Mouse (Mus musculus) T-helper 1 cell (primary cell): ENCODE measurements at regions not wholly inside any gene's neighbourhood (a gene's known extent, or its start where the extent isn't known, plus 50 kb on each side); places are given as distances from the start of the nearest gene placed in this dataset.

Experiments used
- in situ Hi-C: fragments of 300-600 bp; cut with MboI, MseI; formaldehyde crosslinking; loops from one replicate; pipeline ENCODE4 v1.15.1; 2025; ENCODE audit warnings: high pct_unique_total_duplicates

GRCm38 (mm10) chr1:69376923-69377706, 269.3 kb upstream of the Erbb4 start:
- in situ Hi-C loops, result no loop called here

- in situ Hi-C loops, result no loop called here
These were observed 267.4 kb upstream of the Erbb4 start for GRCm38 (mm10) chr1:69375246-69375645.

- in situ Hi-C loops, result no loop called here
These were observed 262.2 kb upstream of the Erbb4 start for GRCm38 (mm10) chr1:69370078-69370477.

GRCm38 (mm10) chr1:69367531-69367930, 259.7 kb upstream of the Erbb4 start:
- in situ Hi-C loops, result no loop called here

GRCm38 (mm10) chr1:69364069-69364468, 256.2 kb upstream of the Erbb4 start:
- in situ Hi-C loops, result no loop called here

GRCm38 (mm10) chr1:69357548-69357947, 249.7 kb upstream of the Erbb4 start:
- in situ Hi-C loops, result no loop called here

GRCm38 (mm10) chr1:69350417-69350816, 242.6 kb upstream of the Erbb4 start:
- in situ Hi-C loops, result no loop called here

- in situ Hi-C loops, result no loop called here
These were observed 242.0 kb upstream of the Erbb4 start for GRCm38 (mm10) chr1:69349826-69350225.

GRCm38 (mm10) chr1:69342100-69342499, 234.2 kb upstream of the Erbb4 start:
- in situ Hi-C loops, result no loop called here

- in situ Hi-C loops, result no loop called here
These were observed 232.6 kb upstream of the Erbb4 start for GRCm38 (mm10) chr1:69340481-69340880.

- in situ Hi-C loops, result no loop called here
These were observed 223.8 kb upstream of the Erbb4 start for GRCm38 (mm10) chr1:69331418-69332254.

- in situ Hi-C loops, result no loop called here
These were observed 221.5 kb upstream of the Erbb4 start for GRCm38 (mm10) chr1:69329399-69329798.

- in situ Hi-C loops, result no loop called here
These were observed 218.9 kb upstream of the Erbb4 start for GRCm38 (mm10) chr1:69326711-69327110.

- in situ Hi-C loops, result no loop called here
These were observed 211.7 kb upstream of the Erbb4 start for GRCm38 (mm10) chr1:69319526-69319925.

GRCm38 (mm10) chr1:69296816-69297215, 189.0 kb upstream of the Erbb4 start:
- in situ Hi-C loops, result no loop called here

GRCm38 (mm10) chr1:69291329-69291728, 183.5 kb upstream of the Erbb4 start:
- in situ Hi-C loops, result no loop called here

GRCm38 (mm10) chr1:69286374-69286773, 178.5 kb upstream of the Erbb4 start:
- in situ Hi-C loops, result no loop called here

- in situ Hi-C loops, result no loop called here
These were observed 169.6 kb upstream of the Erbb4 start for GRCm38 (mm10) chr1:69277428-69277827.

GRCm38 (mm10) chr1:69247691-69248090, 139.8 kb upstream of the Erbb4 start:
- in situ Hi-C loops, result no loop called here

- in situ Hi-C loops, result loop anchor here (5.0 kb wide), 2 partner anchors 450 to 535 kb away; no protein-coding TSS in a partner anchor
These were observed 134.5 kb upstream of the Erbb4 start for GRCm38 (mm10) chr1:69242289-69242909.

GRCm38 (mm10) chr1:69241502-69242214, 133.8 kb upstream of the Erbb4 start:
- in situ Hi-C loops, result loop anchor here (5.0 kb wide), 2 partner anchors 451 to 536 kb away; no protein-coding TSS in a partner anchor

- in situ Hi-C loops, result no loop called here
These were observed 120.0 kb upstream of the Erbb4 start for GRCm38 (mm10) chr1:69227864-69228263.
